Mouse (Mus musculus): ENCODE data around the gene Cmtm3. TPM values are rescaled to one million over a fixed set of nuclear protein-coding genes. Genes with fewer than 3 reads are reported as not detected.

Cmtm3 gene
- total and polyA plus RNA-seq, 2 experiments from 2014 or later, result 23.1 to 42.6 TPM

DNA sequence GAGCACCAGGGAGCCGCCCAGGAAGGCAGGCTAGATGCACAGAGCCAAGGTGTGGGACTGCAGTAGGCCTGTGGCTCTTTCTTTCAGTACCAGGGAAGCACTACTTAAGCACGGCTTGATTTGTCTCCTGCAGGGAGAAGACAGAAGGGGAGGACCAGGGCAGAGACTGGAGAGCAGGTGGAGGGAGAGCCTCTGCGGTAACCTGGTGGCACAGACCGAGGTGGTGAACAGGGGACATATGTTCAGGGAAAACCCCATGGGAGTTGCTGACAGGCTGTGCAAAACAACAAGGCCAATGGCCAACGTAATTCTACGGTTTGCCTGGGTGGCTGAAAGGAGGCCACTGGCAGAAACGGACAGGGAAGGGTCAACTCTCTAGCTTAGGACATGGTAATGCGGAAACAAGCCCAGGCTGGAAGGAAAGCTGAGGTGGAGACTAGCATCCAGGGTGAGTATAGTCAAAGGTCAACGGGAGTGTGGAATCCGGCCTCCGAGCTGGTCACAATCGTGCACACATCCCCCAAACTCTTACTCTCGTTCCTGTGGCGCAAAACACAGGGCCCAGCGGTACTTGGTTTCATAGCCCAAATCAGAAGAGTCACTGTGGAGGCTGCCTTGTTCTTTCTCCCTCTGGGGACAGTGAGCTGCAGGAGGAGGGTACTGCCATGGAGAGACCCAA lies 20.7 kb downstream of the Cmtm3 start:
- H3K36me3 ChIP-seq (ENCODE audit: insufficient read depth, low read length), result peaks cover under 1% of the 10 kb centered on the region; the same call in 1 of the 2 replicates
- no peak overlapping the region for H3K4me2 ChIP-seq (ENCODE audit: low read depth, low read length)
- H3K4me1 ChIP-seq (ENCODE audit: insufficient read depth, low read length), result peaks cover 10% of the 10 kb centered on the region; the same call in 1 of the 2 replicates
- H3K27me3 ChIP-seq (ENCODE audit: insufficient read depth, low read length), result no peaks in the 10 kb centered on the region
- H3K4me3 ChIP-seq (ENCODE audit: low read length), result no peak overlapping the region
- no peaks in the 10 kb centered on the region for H3K9me3 ChIP-seq (ENCODE audit: low read length)
- no peak for DNase-seq (ENCODE audit: low spot score)
- 0 out of 2 replicates have a peak, but pooled peaks have one; percentile 27 for ATAC-seq
- no peak for TF ChIP-seq CTCF (IDR thresholded peaks at IDR 0.05; ENCODE audit: low read depth)
- 0 out of 2 replicates have a peak overlapping the region, but pooled peaks have one; percentile 11 for H3K27ac ChIP-seq
- WGBS, result 49% methylated on average over 15 of the region's 15 CpGs
- H3K9ac ChIP-seq (replicated peaks; ENCODE audit: low read length), result no peak overlapping the region

DNA sequence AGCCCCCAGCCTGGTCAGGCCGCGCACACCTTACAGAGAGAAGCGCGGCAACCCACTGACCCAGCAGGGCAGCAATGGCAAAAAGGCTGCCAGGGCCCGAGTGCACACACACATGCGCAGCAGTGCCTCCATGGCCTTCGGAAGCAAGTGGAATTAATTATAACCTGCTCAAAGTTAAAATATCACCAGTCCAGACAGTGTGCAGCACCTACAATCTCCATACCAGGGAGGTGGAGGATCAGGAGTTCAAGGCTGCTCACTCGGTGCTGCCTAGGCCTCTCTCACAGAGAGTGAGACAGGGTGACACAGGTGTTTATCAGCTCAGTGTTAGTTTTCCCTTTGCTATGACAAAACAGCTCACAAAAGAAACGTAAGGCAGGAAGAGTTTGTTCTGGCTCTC lies 26.5 kb downstream of the Cmtm3 start:
- no peaks in the 10 kb centered on the region for H3K9me3 ChIP-seq (ENCODE audit: low read length)
- H3K27me3 ChIP-seq (ENCODE audit: insufficient read depth, low read length), result no peaks in the 10 kb centered on the region
- WGBS, result 82% methylated on average over 9 of the region's 9 CpGs
- no peak for TF ChIP-seq CTCF (IDR thresholded peaks at IDR 0.05; ENCODE audit: low read depth)
- ATAC-seq (no peak), DNase-seq (ENCODE audit: low spot score) (no peak)
- no peak overlapping the region for H3K9ac ChIP-seq (replicated peaks; ENCODE audit: low read length)
- H3K4me3 ChIP-seq (ENCODE audit: low read length), result no peak overlapping the region
- no peak overlapping the region for H3K4me2 ChIP-seq (ENCODE audit: low read depth, low read length)
- H3K4me1 ChIP-seq (ENCODE audit: insufficient read depth, low read length), result peaks cover 14% of the 10 kb centered on the region
- H3K27ac ChIP-seq, result no peak overlapping the region
- H3K36me3 ChIP-seq (ENCODE audit: insufficient read depth, low read length), result no peaks in the 10 kb centered on the region

DNA sequence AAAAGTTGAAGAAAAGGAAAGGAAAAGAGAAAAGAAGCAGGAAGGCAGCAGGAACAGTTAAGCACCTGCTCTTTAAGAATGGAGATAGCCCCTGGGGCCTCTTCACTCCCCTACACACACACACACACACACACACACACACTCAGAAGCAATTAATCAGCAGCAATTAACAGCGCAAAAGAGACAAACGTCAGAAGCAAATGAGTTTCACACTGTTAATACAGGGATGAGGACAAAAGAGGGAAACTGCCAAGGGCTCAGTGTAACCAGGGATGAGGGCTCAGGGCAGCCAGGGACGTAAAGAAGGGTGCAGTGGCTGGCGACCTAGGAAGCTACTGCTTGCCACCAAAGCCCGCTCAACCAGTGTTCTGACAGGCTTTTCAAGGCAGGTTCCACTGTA lies 28.2 kb downstream of the Cmtm3 start:
- peak; percentile 56 for DNase-seq (ENCODE audit: low spot score)
- peaks cover 14% of the 10 kb centered on the region for H3K4me1 ChIP-seq (ENCODE audit: insufficient read depth, low read length)
- no peak overlapping the region for H3K4me2 ChIP-seq (ENCODE audit: low read depth, low read length)
- no peaks in the 10 kb centered on the region for H3K9me3 ChIP-seq (ENCODE audit: low read length)
- peak; percentile 43 for ATAC-seq
- TF ChIP-seq CTCF (IDR thresholded peaks at IDR 0.05; ENCODE audit: low read depth), result no peak
- no peak overlapping the region for H3K27ac ChIP-seq
- H3K27me3 ChIP-seq (ENCODE audit: insufficient read depth, low read length), result no peaks in the 10 kb centered on the region
- no peaks in the 10 kb centered on the region for H3K36me3 ChIP-seq (ENCODE audit: insufficient read depth, low read length)
- no peak overlapping the region for H3K9ac ChIP-seq (replicated peaks; ENCODE audit: low read length)
- 31% methylated on average over 5 of the region's 5 CpGs for WGBS
- no peak overlapping the region for H3K4me3 ChIP-seq (ENCODE audit: low read length)

DNA sequence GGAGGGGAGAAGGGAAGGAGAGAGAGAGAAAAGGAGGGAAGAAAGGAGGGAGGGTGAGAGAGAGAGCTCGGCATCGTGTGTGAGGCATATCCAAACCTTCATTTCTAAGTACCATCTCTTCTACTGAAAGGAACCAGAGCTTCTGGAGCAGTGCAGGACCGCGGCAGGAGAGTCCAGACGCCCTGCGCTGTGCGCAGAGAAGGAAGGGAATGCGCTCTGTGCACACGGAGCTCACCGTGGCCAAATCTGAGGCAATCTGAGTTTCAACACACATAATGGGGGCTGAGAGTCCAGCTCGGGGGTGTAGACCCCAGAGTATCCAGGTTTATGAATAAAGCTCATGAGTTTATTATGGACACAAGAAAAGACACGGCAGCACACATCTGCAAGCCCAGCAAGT lies 30.4 kb downstream of the Cmtm3 start:
- ATAC-seq, result 0 out of 2 replicates have a peak, but pooled peaks have one; percentile 27
- Histone ChIP-seq H3K27ac (peak overlapping the region; percentile 58; the same call in 1 of the 2 replicates), H3K4me2 (ENCODE audit: low read depth, low read length) (no peak overlapping the region), H3K36me3 (ENCODE audit: insufficient read depth, low read length) (no peaks in the 10 kb centered on the region), H3K9ac (replicated peaks; ENCODE audit: low read length) (no peak overlapping the region), H3K4me1 (ENCODE audit: insufficient read depth, low read length) (peaks cover 14% of the 10 kb centered on the region), H3K9me3 (ENCODE audit: low read length) (no peaks in the 10 kb centered on the region), H3K4me3 (ENCODE audit: low read length) (no peak overlapping the region), H3K27me3 (ENCODE audit: insufficient read depth, low read length) (no peaks in the 10 kb centered on the region)
- 71% methylated on average over 12 of the region's 12 CpGs for WGBS
- no peak for DNase-seq (ENCODE audit: low spot score)
- TF ChIP-seq CTCF (IDR thresholded peaks at IDR 0.05; ENCODE audit: low read depth), result no peak

DNA sequence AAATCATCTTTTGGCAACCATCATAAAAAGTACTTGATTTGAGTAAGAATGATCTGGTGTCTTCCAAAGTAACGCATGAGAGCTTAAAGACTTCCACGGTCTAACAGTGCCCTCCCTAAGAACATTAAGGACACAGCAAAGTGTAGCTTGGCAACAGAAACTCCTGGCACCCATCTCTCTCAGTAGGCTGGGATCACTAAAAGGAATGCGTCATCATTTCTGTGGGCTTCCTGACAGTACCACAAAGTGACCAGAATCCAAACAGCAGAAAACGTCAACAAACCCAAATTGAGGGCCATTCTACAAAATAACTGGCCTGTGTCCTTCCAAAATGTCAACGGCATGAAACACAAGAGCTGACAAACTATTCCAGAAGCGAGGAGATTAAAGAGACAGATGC lies 30.9 kb downstream of the Cmtm3 start:
- WGBS, result 41% methylated on average over 6 of the region's 6 CpGs
- no peak for TF ChIP-seq CTCF (IDR thresholded peaks at IDR 0.05; ENCODE audit: low read depth)
- 0 out of 2 replicates have a peak, but pooled peaks have one; percentile 50 for ATAC-seq

DNA sequence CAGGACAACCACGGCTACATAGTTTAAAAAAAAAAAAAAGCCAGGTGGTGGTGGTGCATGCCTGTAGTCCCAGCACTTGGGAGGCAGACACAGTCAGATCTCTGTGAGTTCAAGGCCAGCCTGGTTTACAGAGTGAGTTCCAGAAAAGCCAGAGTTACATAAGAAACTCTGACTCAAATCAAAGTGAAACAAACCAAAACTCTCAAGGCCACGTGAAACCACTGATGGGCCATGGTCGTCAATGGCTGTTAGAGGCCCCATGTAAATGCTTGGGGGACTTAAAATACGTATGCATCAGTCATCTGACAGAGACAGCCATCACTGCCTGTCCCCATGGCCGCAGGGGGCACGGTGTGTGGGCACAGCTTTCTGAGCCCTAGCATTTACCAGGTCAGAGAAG lies 31.9 kb downstream of the Cmtm3 start:
- WGBS, result 78% methylated on average over 6 of the region's 6 CpGs
- H3K27ac ChIP-seq, result no peak overlapping the region
- no peaks in the 10 kb centered on the region for H3K9me3 ChIP-seq (ENCODE audit: low read length)
- no peak for TF ChIP-seq CTCF (IDR thresholded peaks at IDR 0.05; ENCODE audit: low read depth)
- DNase-seq (ENCODE audit: low spot score) (no peak), ATAC-seq (no peak)
- no peak overlapping the region for H3K4me2 ChIP-seq (ENCODE audit: low read depth, low read length)
- H3K4me3 ChIP-seq (ENCODE audit: low read length), result no peak overlapping the region
- peaks cover 23% of the 10 kb centered on the region for H3K4me1 ChIP-seq (ENCODE audit: insufficient read depth, low read length)
- H3K36me3 ChIP-seq (ENCODE audit: insufficient read depth, low read length), result no peaks in the 10 kb centered on the region
- H3K27me3 ChIP-seq (ENCODE audit: insufficient read depth, low read length), result no peaks in the 10 kb centered on the region
- no peak overlapping the region for H3K9ac ChIP-seq (replicated peaks; ENCODE audit: low read length)

More for the DNA sequence above, 30.9 kb downstream of the Cmtm3 start:
- Histone ChIP-seq H3K9ac (replicated peaks; ENCODE audit: low read length) (no peak overlapping the region), H3K27me3 (ENCODE audit: insufficient read depth, low read length) (no peaks in the 10 kb centered on the region), H3K36me3 (ENCODE audit: insufficient read depth, low read length) (no peaks in the 10 kb centered on the region), H3K4me1 (ENCODE audit: insufficient read depth, low read length) (peaks cover 19% of the 10 kb centered on the region), H3K4me3 (ENCODE audit: low read length) (no peak overlapping the region), H3K9me3 (ENCODE audit: low read length) (no peaks in the 10 kb centered on the region), H3K4me2 (ENCODE audit: low read depth, low read length) (no peak overlapping the region), H3K27ac (no peak overlapping the region)
- DNase-seq (ENCODE audit: low spot score), result peak; percentile 52

DNA sequence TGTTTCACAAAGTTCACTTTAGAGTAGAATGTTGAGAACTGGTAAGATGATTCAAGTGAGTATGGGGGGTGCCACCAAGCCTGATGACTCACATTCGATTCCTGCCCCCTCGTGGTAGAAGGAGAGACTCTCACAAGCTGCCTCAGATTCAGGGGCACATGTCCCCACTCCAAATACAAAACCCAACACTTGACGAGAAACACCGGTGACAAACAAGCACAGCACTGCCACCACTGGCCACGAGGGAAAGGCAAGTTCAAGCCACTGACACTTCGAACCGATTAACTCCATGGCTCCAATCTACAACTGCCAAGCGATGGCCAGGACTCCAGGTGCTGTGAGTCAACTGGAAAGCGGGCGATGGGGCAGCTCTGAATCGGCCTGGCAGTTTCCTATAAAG lies 34.6 kb downstream of the Cmtm3 start:
- Histone ChIP-seq H3K4me1 (ENCODE audit: insufficient read depth, low read length) (peaks cover 19% of the 10 kb centered on the region), H3K36me3 (ENCODE audit: insufficient read depth, low read length) (no peaks in the 10 kb centered on the region), H3K4me3 (ENCODE audit: low read length) (no peak overlapping the region), H3K9me3 (ENCODE audit: low read length) (no peaks in the 10 kb centered on the region), H3K27ac (no peak overlapping the region), H3K27me3 (ENCODE audit: insufficient read depth, low read length) (no peaks in the 10 kb centered on the region), H3K4me2 (ENCODE audit: low read depth, low read length) (no peak overlapping the region), H3K9ac (replicated peaks; ENCODE audit: low read length) (no peak overlapping the region)
- 55% methylated on average over 11 of the region's 11 CpGs for WGBS
- peak; percentile 59 for TF ChIP-seq CTCF (IDR thresholded peaks at IDR 0.05; ENCODE audit: low read depth)
- ATAC-seq, result peak; percentile 43
- peak; percentile 65 for DNase-seq (ENCODE audit: low spot score)
